Mouse (Mus musculus) midbrain, embryonic 15.5 days (tissue): Measurements from ENCODE around the gene Parp1. TPM values are rescaled to one million over a fixed set of nuclear protein-coding genes. Genes with fewer than 3 reads are reported as not detected.
"Not testable (repeated sequence)": the region's sequence is repeated elsewhere in the genome, so short reads cannot be mapped to it uniquely, and the experiment has no call there.

ENCODE experiments used
- ATAC-seq: fragments of 200-750 bp; cut with Nextera tagmentation; replicated peaks from 2 replicates; pipeline ENCODE4 v1.8.0; 2017; ENCODE audit warnings: moderate TSS enrichment
- H3K27ac ChIP-seq: fragments of 300-500 bp; sonication (generic); 2 replicates; pipeline ENCODE4 v1.5.1; 2015; ENCODE audit warnings: mild to moderate bottlenecking, inconsistent platforms
- H3K27me3 ChIP-seq: fragments of 300-500 bp; sonication (generic); replicated peaks from 2 replicates; pipeline ENCODE4 v1.6.1; 2015; ENCODE audit warnings: inconsistent platforms
- H3K36me3 ChIP-seq: fragments of 300-500 bp; sonication (generic); replicated peaks from 2 replicates; pipeline ENCODE4 v1.6.1; 2015; ENCODE audit warnings: inconsistent platforms
- H3K4me1 ChIP-seq: fragments of 300-500 bp; sonication (generic); 2 replicates; pipeline ENCODE4 v1.6.1; 2015; ENCODE audit warnings: inconsistent platforms
- H3K4me2 ChIP-seq: fragments of 300-500 bp; sonication (generic); 2 replicates; pipeline ENCODE4 v1.6.1; 2015; ENCODE audit warnings: inconsistent platforms, mild to moderate bottlenecking, moderate library complexity
- H3K4me3 ChIP-seq: fragments of 300-500 bp; sonication (generic); 2 replicates; pipeline ENCODE4 v1.5.1; 2015; ENCODE audit warnings: mild to moderate bottlenecking, inconsistent platforms
- H3K9ac ChIP-seq: fragments of 300-500 bp; sonication (generic); 2 replicates; pipeline ENCODE4 v1.6.1; 2015; ENCODE audit warnings: mild to moderate bottlenecking, inconsistent platforms
- H3K9me3 ChIP-seq: fragments of 300-500 bp; sonication (generic); 2 replicates; pipeline ENCODE4 v1.6.1; 2016; ENCODE audit warnings: inconsistent platforms
- WGBS: fragments of 180-500 bp; shearing (Covaris S2); methylation state at CpG from one replicate; pipeline ENCODE4 v1.1.7; 2015; ENCODE audit warnings: mixed read lengths; 5-methylcytosine and 5-hydroxymethylcytosine counted together
- polyA plus RNA-seq: library from polyadenylated mRNA; unstranded; fragments of >200 nt; fragmentation: Nextera tagmentation; extraction: Ambion mirVana; gene quantifications from 2 replicates; pipeline ENCODE4 v1.2.1, GENCODE M21; 2015

Parp1 gene
- polyA plus RNA-seq, 1 experiment from 2014 or later: 96.2 TPM

- peaks cover 6% of the 10 kb centered on the region; the same call in 1 of the 2 replicates for H3K36me3 ChIP-seq
- H3K4me1 ChIP-seq: no peaks in the 10 kb centered on the region
- 83% methylated on average over 10 of the region's 10 CpGs for WGBS
- no peaks in the 10 kb centered on the region for H3K27me3 ChIP-seq
- no peak overlapping the region for H3K4me3 ChIP-seq
- no peaks in the 10 kb centered on the region for H3K9me3 ChIP-seq
- H3K27ac ChIP-seq: no peak overlapping the region
- no peak overlapping the region for H3K4me2 ChIP-seq
- no peak overlapping the region for H3K9ac ChIP-seq
- no peak for ATAC-seq
These were observed 38.3 kb downstream of the Parp1 start for GRCm38 (mm10) chr1:180606796-180607577.

- Histone ChIP-seq H3K27me3 (no peaks in the 10 kb centered on the region), H3K9me3 (no peaks in the 10 kb centered on the region), H3K4me1 (no peaks in the 10 kb centered on the region), H3K4me3 (no peak overlapping the region), H3K9ac (no peak overlapping the region), H3K27ac (no peak overlapping the region), H3K36me3 (0 out of 2 replicates have a peak, but pooled peaks cover 6% of the 10 kb centered on the region), H3K4me2 (no peak overlapping the region)
- ATAC-seq: no peak
- 95% methylated on average over 2 of the region's 2 CpGs for WGBS
These were observed 38.8 kb downstream of the Parp1 start for GRCm38 (mm10) chr1:180607578-180607879.

- H3K4me2 ChIP-seq, H3K4me1 ChIP-seq: not testable (repeated sequence)
- WGBS: 94% methylated on average over 11 of the region's 14 CpGs
These were observed 43.1 kb downstream of the Parp1 start for GRCm38 (mm10) chr1:180611842-180612241.

DNA sequence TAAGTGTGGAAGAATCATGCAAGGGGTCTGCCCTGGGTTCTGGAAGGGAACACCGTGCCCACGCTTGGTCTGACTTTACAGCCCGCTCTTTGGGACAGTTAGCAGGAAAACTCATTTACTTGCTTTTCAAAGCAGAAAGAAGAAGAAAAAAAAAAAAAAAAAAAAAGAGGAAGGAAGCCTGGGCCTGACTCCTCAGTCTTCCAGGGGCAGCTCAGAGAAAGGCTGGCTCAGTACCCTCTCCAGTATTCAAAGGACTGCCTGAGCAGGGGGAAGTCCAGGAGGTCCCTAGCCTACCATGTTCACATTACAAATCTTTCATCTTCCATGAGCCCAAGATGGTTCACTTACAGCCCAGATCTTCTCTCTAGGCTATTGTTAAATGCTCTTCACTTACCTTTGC is 48.0 kb downstream of the Parp1 start:
- H3K4me1 ChIP-seq: no peaks in the 10 kb centered on the region
- H3K27me3 ChIP-seq: no peaks in the 10 kb centered on the region
- no peak for ATAC-seq
- no peak overlapping the region for H3K4me3 ChIP-seq
- H3K36me3 ChIP-seq: no peaks in the 10 kb centered on the region
- 99% methylated on average over 3 of the region's 3 CpGs for WGBS
- H3K27ac ChIP-seq: no peak overlapping the region
- H3K4me2 ChIP-seq: no peak overlapping the region
- no peak overlapping the region for H3K9ac ChIP-seq
- no peaks in the 10 kb centered on the region for H3K9me3 ChIP-seq

More at GRCm38 (mm10) chr1:180611842-180612241, 43.1 kb downstream of the Parp1 start:
- H3K27me3 ChIP-seq, H3K27ac ChIP-seq, H3K4me3 ChIP-seq, H3K9ac ChIP-seq, H3K36me3 ChIP-seq, ATAC-seq, H3K9me3 ChIP-seq: not testable (repeated sequence)

DNA sequence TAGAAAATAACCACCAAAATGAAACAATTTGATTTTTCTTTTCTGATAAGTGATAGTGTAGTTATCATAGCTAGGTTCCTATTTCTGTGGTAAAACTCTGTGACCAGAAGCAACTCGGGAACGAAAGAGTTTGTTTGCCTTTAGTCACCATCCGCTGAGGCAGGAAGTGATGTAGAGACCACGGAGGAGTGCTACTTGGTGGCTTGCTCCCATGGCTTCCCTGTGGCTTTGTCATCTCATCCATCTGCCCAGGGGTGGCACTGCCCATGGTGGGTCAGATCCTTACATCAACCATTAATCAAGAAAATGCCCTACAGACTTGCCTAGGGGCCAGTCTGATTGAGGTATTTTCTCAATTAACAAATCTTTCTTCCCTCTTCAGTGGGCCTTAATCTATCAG is 53.7 kb downstream of the Parp1 start:
- H3K27ac ChIP-seq: no peak overlapping the region
- H3K36me3 ChIP-seq: no peaks in the 10 kb centered on the region
- ATAC-seq: no peak
- H3K4me1 ChIP-seq: no peaks in the 10 kb centered on the region
- no peak overlapping the region for H3K4me2 ChIP-seq
- no peaks in the 10 kb centered on the region for H3K27me3 ChIP-seq
- 0 out of 2 replicates have a peak, but pooled peaks cover 3% of the 10 kb centered on the region for H3K9me3 ChIP-seq
- WGBS: 92% methylated on average over 4 of the region's 4 CpGs
- no peak overlapping the region for H3K9ac ChIP-seq
- no peak overlapping the region for H3K4me3 ChIP-seq

DNA sequence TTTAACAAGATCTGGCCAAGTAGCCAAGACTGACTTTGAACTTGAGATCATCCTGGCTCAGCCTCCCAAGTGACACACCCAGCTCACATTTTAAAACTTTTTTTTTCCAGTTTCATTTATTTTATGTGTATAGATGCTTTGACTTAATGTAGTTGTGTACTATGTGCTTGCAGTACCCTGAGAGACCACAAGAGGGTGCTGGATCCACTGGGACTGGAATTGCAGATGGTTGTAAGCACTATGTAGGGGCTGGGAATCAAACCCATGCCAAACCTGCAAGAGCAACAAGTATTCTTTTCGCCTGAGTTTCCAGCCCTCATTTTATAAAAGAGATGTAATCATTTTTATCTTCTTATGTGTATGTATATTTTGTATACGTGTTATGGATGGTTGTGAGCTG is 55.2 kb downstream of the Parp1 start:
- 88% methylated on average over 2 of the region's 2 CpGs for WGBS
- Histone ChIP-seq H3K9me3 (0 out of 2 replicates have a peak, but pooled peaks cover 3% of the 10 kb centered on the region), H3K9ac (no peak overlapping the region), H3K4me3 (no peak overlapping the region), H3K27ac (no peak overlapping the region), H3K4me2 (no peak overlapping the region), H3K4me1 (no peaks in the 10 kb centered on the region), H3K36me3 (no peaks in the 10 kb centered on the region), H3K27me3 (no peaks in the 10 kb centered on the region)
- no peak for ATAC-seq

GRCm38 (mm10) chr1:180626141-180626540 is 57.4 kb downstream of the Parp1 start:
- 79% methylated on average over 2 of the region's 2 CpGs for WGBS
- Histone ChIP-seq H3K4me3 (no peak overlapping the region), H3K4me1 (no peaks in the 10 kb centered on the region), H3K27me3 (no peaks in the 10 kb centered on the region), H3K27ac (no peak overlapping the region), H3K36me3 (no peaks in the 10 kb centered on the region), H3K9ac (no peak overlapping the region), H3K4me2 (no peak overlapping the region), H3K9me3 (0 out of 2 replicates have a peak, but pooled peaks cover 3% of the 10 kb centered on the region)
- no peak for ATAC-seq

- not testable (repeated sequence) for ATAC-seq
These were observed 69.1 kb downstream of the Parp1 start for GRCm38 (mm10) chr1:180637796-180638195.

GRCm38 (mm10) chr1:180639416-180640401 is 71.0 kb downstream of the Parp1 start:
- WGBS: 40% methylated on average over 10 of the region's 10 CpGs
- Histone ChIP-seq H3K4me3 (peak overlapping the region; percentile 56), H3K9ac (peak overlapping the region; percentile 91; the same call in 1 of the 2 replicates), H3K4me2 (peak overlapping the region; percentile 91), H3K27me3 (no peaks in the 10 kb centered on the region), H3K27ac (no peak overlapping the region), H3K36me3 (no peaks in the 10 kb centered on the region), H3K9me3 (no peaks in the 10 kb centered on the region), H3K4me1 (peaks cover 25% of the 10 kb centered on the region)
- ATAC-seq: no peak

More at GRCm38 (mm10) chr1:180637796-180638195, 69.1 kb downstream of the Parp1 start:
- H3K36me3 ChIP-seq, H3K27ac ChIP-seq, H3K9me3 ChIP-seq, H3K27me3 ChIP-seq, H3K4me3 ChIP-seq, H3K4me2 ChIP-seq, H3K9ac ChIP-seq: not testable (repeated sequence)
- WGBS: 93% methylated on average over 2 of the region's 2 CpGs
- H3K4me1 ChIP-seq: peaks cover 21% of the 10 kb centered on the region

- peak overlapping the region; percentile 56 for H3K4me3 ChIP-seq
- under 1% methylated on average over 56 of the region's 61 CpGs for WGBS
- no peaks in the 10 kb centered on the region for H3K27me3 ChIP-seq
- H3K9me3 ChIP-seq: no peaks in the 10 kb centered on the region
- peak overlapping the region; percentile 91 for H3K4me2 ChIP-seq
- peak; percentile 81 for ATAC-seq
- peak overlapping the region; percentile 91 for H3K9ac ChIP-seq
- no peaks in the 10 kb centered on the region for H3K36me3 ChIP-seq
- H3K4me1 ChIP-seq: peaks cover 25% of the 10 kb centered on the region
- peak overlapping the region; percentile 85 for H3K27ac ChIP-seq
These were observed 71.9 kb downstream of the Parp1 start for GRCm38 (mm10) chr1:180640605-180641125.

DNA sequence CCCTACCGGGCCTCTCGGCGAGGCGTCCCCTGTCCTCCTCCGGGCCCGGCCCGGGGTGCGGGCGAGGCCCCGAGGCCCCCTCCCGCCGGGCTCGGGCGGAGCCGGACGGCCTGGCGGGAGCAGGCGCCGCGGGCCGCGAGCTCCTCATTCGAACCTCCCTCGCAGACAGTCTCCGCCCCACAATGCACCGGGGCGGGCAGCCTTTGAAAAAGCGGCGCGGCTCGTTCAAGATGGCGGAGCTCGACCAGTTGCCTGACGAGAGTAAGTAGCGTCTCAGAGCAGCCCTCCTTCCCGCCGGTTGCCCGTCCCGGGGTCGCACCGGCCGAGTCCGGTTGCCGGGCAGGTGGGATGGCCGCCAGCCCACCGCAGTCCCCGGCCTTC is 72.4 kb downstream of the Parp1 start, which contains the start of gene Lin9:
Lin9 (plus strand) TSS at position 14 of the 381 bp plus-strand sequence.
- peak; percentile 91 for ATAC-seq
- Histone ChIP-seq H3K27me3 (no peaks in the 10 kb centered on the region), H3K36me3 (no peaks in the 10 kb centered on the region), H3K9me3 (no peaks in the 10 kb centered on the region), H3K9ac (peak within 1 kb of the TSS; percentile 91), H3K27ac (peak within 1 kb of the TSS; percentile 85), H3K4me3 (peak within 1 kb of the TSS; percentile 56), H3K4me1 (peaks cover 25% of the 10 kb centered on the region), H3K4me2 (peak within 1 kb of the TSS; percentile 91)
- 0% methylated on average over 44 of the region's 47 CpGs for WGBS
